Mouse (Mus musculus) midbrain, postnatal 0 days (tissue): ENCODE measurements around the gene Pla2g2d. TPM values are rescaled to one million over a fixed set of nuclear protein-coding genes. Genes with fewer than 3 reads are reported as not detected.

Experiments used
- ATAC-seq: fragments of 200-750 bp; cut with Nextera tagmentation; 2 replicates; pipeline ENCODE4 v1.8.0; 2017; ENCODE audit warnings: moderate number of reproducible peaks, mild to moderate bottlenecking, moderate TSS enrichment, moderate library complexity; ENCODE audit not compliant: low FRiP score
- DNase-seq: peaks from one replicate; pipeline ENCODE4 v3.0.0-alpha.2; 2015; ENCODE audit warnings: low spot score
- H3K27ac ChIP-seq: fragments of 300-500 bp; sonication (generic); 2 replicates; pipeline ENCODE4 v1.5.1; 2014; ENCODE audit warnings: low read depth, mild to moderate bottlenecking, low read length, mixed read lengths
- H3K27me3 ChIP-seq: fragments of 300-500 bp; sonication (generic); 2 replicates; pipeline ENCODE4 v1.6.1; 2014; ENCODE audit warnings: low read length, control low read depth, mixed read lengths; ENCODE audit not compliant: insufficient read depth
- H3K36me3 ChIP-seq: fragments of 300-500 bp; sonication (generic); 2 replicates; pipeline ENCODE4 v1.6.1; 2014; ENCODE audit warnings: low read length, control low read depth, mixed read lengths; ENCODE audit not compliant: insufficient read depth
- H3K4me1 ChIP-seq: fragments of 300-500 bp; sonication (generic); 2 replicates; pipeline ENCODE4 v1.6.1; 2014; ENCODE audit warnings: mild to moderate bottlenecking, control low read depth, antibody characterized with exemption, low read length, mixed read lengths; ENCODE audit not compliant: insufficient read depth
- H3K4me2 ChIP-seq: fragments of 300-500 bp; sonication (generic); 2 replicates; pipeline ENCODE4 v1.6.1; 2014; ENCODE audit warnings: low read depth, mild to moderate bottlenecking, low read length, mixed read lengths; ENCODE audit not compliant: poor library complexity, severe bottlenecking
- H3K4me3 ChIP-seq: fragments of 300-500 bp; sonication (generic); 2 replicates; pipeline ENCODE4 v1.5.1; 2014; ENCODE audit warnings: low read depth, mild to moderate bottlenecking, low read length, moderate library complexity
- H3K9ac ChIP-seq: fragments of 300-500 bp; sonication (generic); replicated peaks from 2 replicates; pipeline ENCODE4 v1.6.1; 2014; ENCODE audit warnings: mild to moderate bottlenecking, low read length, moderate library complexity, mixed read lengths; ENCODE audit not compliant: poor library complexity, severe bottlenecking
- H3K9me3 ChIP-seq: fragments of 300-500 bp; sonication (generic); 2 replicates; pipeline ENCODE4 v1.6.1; 2016; ENCODE audit warnings: low read length, control low read depth
- CTCF ChIP-seq: IDR thresholded peaks from 2 replicates; pipeline ENCODE4 v1.5.1; 2016; ENCODE audit warnings: antibody characterized with exemption, mild to moderate bottlenecking
- WGBS: fragments of 180-500 bp; shearing (Covaris S2); extraction: QIAGEN DNeasy Blood & Tissue Kit; methylation state at CpG from one replicate; pipeline ENCODE4 v1.1.7; 2014; 5-methylcytosine and 5-hydroxymethylcytosine counted together
- polyA plus RNA-seq: library from polyadenylated mRNA; unstranded; fragments of >200 nt; fragmentation: Nextera tagmentation; extraction: Ambion mirVana; gene quantifications from 2 replicates; pipeline ENCODE4 v1.2.1, GENCODE M21; 2015
- total RNA-seq: library from RNA; depleted of rRNA; stranded (reverse); fragments of >200 nt; gene quantifications from 2 replicates; pipeline ENCODE4 v1.2.3, GENCODE M21; 2014

The Pla2g2d gene
- total and polyA plus RNA-seq, 2 experiments from 2014 or later = 0.52 TPM; not detected in 1

DNA sequence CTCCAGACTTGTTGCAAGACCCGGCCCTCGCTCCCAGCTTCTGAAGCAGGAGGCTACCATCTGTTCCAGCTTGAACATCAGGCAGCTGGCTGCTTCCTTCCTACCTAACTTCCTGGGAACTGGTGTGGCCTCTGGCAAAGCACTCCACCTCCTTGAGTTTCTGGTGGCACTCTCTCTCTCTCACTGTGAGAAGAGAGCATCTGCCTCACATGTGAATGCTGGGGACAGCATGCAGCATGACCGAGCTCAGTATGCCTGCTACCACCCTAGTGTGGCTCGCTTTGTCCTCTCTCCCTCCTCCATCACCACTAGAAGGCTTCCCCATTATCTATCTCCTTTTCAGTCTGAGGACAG, 21.7 kb downstream of the Pla2g2d start:
- 74% methylated on average over 4 of the region's 4 CpGs for WGBS
- Histone ChIP-seq H3K27me3 (no peaks in the 10 kb centered on the region), H3K4me3 (no peak overlapping the region), H3K4me2 (no peak overlapping the region), H3K27ac (no peak overlapping the region), H3K9ac (no peak overlapping the region), H3K4me1 (no peaks in the 10 kb centered on the region), H3K9me3 (no peaks in the 10 kb centered on the region), H3K36me3 (no peaks in the 10 kb centered on the region)
- TF ChIP-seq CTCF = no peak
- DNase-seq (no peak), ATAC-seq (no peak)

DNA sequence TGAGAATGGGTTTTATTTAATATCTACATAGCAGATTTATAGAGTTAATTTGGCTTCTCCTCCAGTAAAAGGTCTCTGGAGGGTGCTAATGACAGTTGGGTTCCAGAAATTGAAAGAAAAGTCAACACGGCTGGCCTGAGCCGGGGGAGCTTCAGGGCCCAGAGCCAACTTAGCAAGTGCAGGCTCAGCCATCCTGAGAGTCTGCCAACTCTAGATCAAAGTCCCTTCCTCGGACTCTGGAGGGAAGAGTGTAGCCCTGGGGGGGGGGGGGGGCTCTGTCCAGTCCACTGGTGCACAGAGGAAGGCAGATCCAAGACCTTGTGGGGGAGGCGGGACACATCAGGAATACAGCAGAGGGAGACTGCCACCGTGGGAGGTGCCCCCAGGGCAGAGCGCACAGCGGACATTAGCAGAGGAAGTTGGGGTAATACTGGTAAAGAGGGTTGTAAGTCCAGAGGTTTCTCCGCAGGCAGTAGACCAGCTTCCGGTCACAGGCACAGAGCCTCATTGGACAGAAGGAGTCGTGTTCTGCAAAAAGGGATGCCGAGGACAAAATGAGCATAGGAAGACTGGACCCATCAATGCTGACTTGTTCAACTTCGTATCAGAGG, 24.7 kb downstream of the Pla2g2d start:
- Histone ChIP-seq H3K4me1 (no peaks in the 10 kb centered on the region), H3K27ac (no peak overlapping the region), H3K36me3 (no peaks in the 10 kb centered on the region), H3K4me2 (no peak overlapping the region), H3K9ac (no peak overlapping the region), H3K9me3 (no peaks in the 10 kb centered on the region), H3K27me3 (no peaks in the 10 kb centered on the region), H3K4me3 (no peak overlapping the region)
- TF ChIP-seq CTCF = no peak
- ATAC-seq (no peak), DNase-seq (peak; percentile 78)
- WGBS = 64% methylated on average over 12 of the region's 12 CpGs

DNA sequence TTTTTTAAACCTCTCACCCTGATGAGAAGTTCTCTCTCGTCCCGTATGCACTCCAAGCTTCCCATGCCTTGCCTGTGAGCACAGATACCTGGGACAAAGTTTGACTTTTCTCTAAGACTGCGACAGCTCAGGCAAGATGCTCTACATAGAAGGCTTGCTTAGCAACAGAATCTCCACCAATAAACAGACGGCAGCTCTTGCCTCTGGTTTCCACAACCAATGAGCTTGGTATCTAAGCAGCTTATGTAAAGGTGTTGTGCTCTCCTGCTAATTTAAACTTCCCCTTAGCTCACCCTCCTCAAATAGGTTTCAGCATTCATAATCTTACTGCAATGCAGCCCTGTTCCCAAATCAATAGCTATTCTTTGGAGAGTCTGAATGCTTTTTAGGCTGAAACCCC, 26.1 kb downstream of the Pla2g2d start:
- Histone ChIP-seq H3K36me3 (no peaks in the 10 kb centered on the region), H3K9me3 (no peaks in the 10 kb centered on the region), H3K27me3 (no peaks in the 10 kb centered on the region), H3K4me2 (no peak overlapping the region), H3K9ac (no peak overlapping the region), H3K4me3 (no peak overlapping the region), H3K27ac (no peak overlapping the region), H3K4me1 (no peaks in the 10 kb centered on the region)
- 82% methylated on average over 4 of the region's 4 CpGs for WGBS
- peak; percentile 44 for DNase-seq
- no peak for ATAC-seq
- TF ChIP-seq CTCF = no peak

DNA sequence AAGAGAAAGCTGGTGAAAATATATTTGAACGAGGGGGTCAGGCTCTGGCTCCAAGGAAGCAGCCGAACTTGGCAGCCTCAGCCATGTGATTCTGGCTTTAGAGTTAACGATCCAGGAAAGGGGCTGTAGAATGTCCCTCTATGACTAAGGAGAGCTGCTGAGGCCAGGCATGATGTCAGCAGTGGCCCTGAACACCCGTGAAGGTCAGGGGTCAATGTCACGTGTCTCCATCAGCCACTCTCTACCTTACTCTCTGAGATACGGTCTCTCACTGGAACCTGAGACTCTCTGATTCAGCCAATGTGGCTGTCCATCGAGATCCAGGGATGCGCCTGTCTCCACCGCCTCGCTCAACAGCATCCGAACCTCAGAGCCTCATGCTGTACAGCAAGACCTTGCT, 27.4 kb downstream of the Pla2g2d start:
- H3K27ac ChIP-seq = no peak overlapping the region
- H3K36me3 ChIP-seq = no peaks in the 10 kb centered on the region
- no peak for DNase-seq
- no peaks in the 10 kb centered on the region for H3K9me3 ChIP-seq
- WGBS = 89% methylated on average over 11 of the region's 11 CpGs
- ATAC-seq = no peak
- no peak overlapping the region for H3K9ac ChIP-seq
- TF ChIP-seq CTCF = no peak
- no peaks in the 10 kb centered on the region for H3K27me3 ChIP-seq
- no peak overlapping the region for H3K4me3 ChIP-seq
- no peak overlapping the region for H3K4me2 ChIP-seq
- H3K4me1 ChIP-seq = no peaks in the 10 kb centered on the region

DNA sequence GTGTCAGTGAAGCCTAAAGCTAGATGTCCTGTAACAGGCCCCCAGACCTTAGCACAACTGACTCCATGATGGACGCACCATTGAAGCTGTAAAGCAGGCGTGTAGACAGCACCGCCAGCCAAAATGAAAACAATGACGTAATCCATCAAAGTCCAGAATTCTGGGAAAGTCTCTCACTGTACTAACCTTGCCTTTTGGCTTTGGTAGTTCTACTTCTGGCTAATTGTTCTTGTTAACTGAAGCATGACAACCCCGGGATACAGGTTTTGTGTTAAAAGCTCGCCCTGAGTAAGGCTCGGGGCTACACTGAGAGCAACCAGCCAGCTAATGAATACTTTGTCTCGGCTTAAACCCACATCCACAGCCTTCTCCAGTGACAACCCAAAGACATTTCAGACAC, 29.7 kb downstream of the Pla2g2d start:
- Histone ChIP-seq H3K4me2 (no peak overlapping the region), H3K27ac (no peak overlapping the region), H3K36me3 (no peaks in the 10 kb centered on the region), H3K4me3 (no peak overlapping the region), H3K27me3 (no peaks in the 10 kb centered on the region), H3K9me3 (no peaks in the 10 kb centered on the region), H3K4me1 (no peaks in the 10 kb centered on the region), H3K9ac (no peak overlapping the region)
- no peak for TF ChIP-seq CTCF
- 38% methylated on average over 8 of the region's 8 CpGs for WGBS
- no peak for ATAC-seq
- peak; percentile 40 for DNase-seq

DNA sequence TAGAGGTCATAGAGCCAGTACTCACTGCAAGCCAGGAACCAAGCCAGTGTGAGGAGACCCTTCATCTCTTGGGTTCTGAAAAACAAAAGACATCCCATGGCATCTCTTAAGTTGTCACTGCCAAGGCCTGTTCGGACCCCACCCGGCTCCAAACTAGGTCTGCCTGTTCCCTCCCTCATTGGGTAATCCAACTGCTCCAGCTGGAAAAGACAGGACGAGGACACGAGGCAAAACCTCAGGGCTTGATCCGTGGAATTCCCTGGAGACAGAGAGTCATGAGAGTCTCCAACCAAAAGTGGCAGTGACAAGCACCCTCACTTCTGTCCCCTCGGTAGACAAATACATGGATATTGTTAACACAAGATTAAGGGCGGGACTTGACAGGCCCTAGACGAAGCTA, 30.6 kb downstream of the Pla2g2d start:
- H3K27ac ChIP-seq = no peak overlapping the region
- 86% methylated on average over 8 of the region's 8 CpGs for WGBS
- no peaks in the 10 kb centered on the region for H3K9me3 ChIP-seq
- no peak overlapping the region for H3K4me2 ChIP-seq
- no peak for TF ChIP-seq CTCF
- no peak overlapping the region for H3K9ac ChIP-seq
- H3K4me3 ChIP-seq = no peak overlapping the region
- H3K27me3 ChIP-seq = no peaks in the 10 kb centered on the region
- DNase-seq = no peak
- H3K4me1 ChIP-seq = no peaks in the 10 kb centered on the region
- no peaks in the 10 kb centered on the region for H3K36me3 ChIP-seq
- no peak for ATAC-seq
